Mouse (Mus musculus) kidney, embryonic 16.5 days (tissue): ENCODE data around the gene Unc93b1. TPM values are rescaled to one million over a fixed set of nuclear protein-coding genes. Genes with fewer than 3 reads are reported as not detected.
A peak's percentile ranks its signal among the peaks of the same experiment; 100 is the strongest.
"Not testable (repeated sequence)": the region's sequence is repeated elsewhere in the genome, so short reads cannot be mapped to it uniquely, and the experiment has no call there.

Experiments
- ATAC-seq: fragments of 200-750 bp; cut with Nextera tagmentation; 2 replicates; pipeline ENCODE4 v1.8.0; 2017; ENCODE audit warnings: moderate TSS enrichment; ENCODE audit not compliant: low FRiP score, low TSS enrichment
- H3K27ac ChIP-seq: fragments of 300-500 bp; sonication (generic); 2 replicates; pipeline ENCODE4 v1.5.1; 2014; ENCODE audit warnings: low read length
- H3K27me3 ChIP-seq: fragments of 300-500 bp; sonication (generic); 2 replicates; pipeline ENCODE4 v1.6.1; 2014; ENCODE audit warnings: low read length, control low read depth, mixed read lengths; ENCODE audit not compliant: insufficient read depth
- H3K36me3 ChIP-seq: fragments of 300-500 bp; sonication (generic); 2 replicates; pipeline ENCODE4 v1.6.1; 2014; ENCODE audit warnings: low read length, control low read depth, mixed read lengths; ENCODE audit not compliant: insufficient read depth
- H3K4me1 ChIP-seq: fragments of 300-500 bp; sonication (generic); 2 replicates; pipeline ENCODE4 v1.6.1; 2014; ENCODE audit warnings: low read length, control low read depth, mixed read lengths; ENCODE audit not compliant: insufficient read depth
- H3K4me2 ChIP-seq: fragments of 300-500 bp; sonication (generic); replicated peaks from 2 replicates; pipeline ENCODE4 v1.6.1; 2014; ENCODE audit warnings: low read depth, low read length
- H3K4me3 ChIP-seq: fragments of 300-500 bp; sonication (generic); 2 replicates; pipeline ENCODE4 v1.5.1; 2014; ENCODE audit warnings: mild to moderate bottlenecking, low read length
- H3K9ac ChIP-seq: fragments of 300-500 bp; sonication (generic); replicated peaks from 2 replicates; pipeline ENCODE4 v1.6.1; 2014; ENCODE audit warnings: low read length
- H3K9me3 ChIP-seq: fragments of 300-500 bp; sonication (generic); 2 replicates; pipeline ENCODE4 v1.6.1; 2016; ENCODE audit warnings: low read length, control low read depth
- WGBS: fragments of 180-500 bp; shearing (Covaris S2); extraction: QIAGEN DNeasy Blood & Tissue Kit; methylation state at CpG from one replicate; pipeline ENCODE4 v1.1.7; 2014; 5-methylcytosine and 5-hydroxymethylcytosine counted together
- polyA plus RNA-seq: library from polyadenylated mRNA; unstranded; fragments of >200 nt; fragmentation: Nextera tagmentation; extraction: Ambion mirVana; gene quantifications from 2 replicates; pipeline ENCODE4 v1.2.1, GENCODE M21; 2015

Gene Unc93b1
- polyA plus RNA-seq, 1 experiment from 2014 or later = 23.1 TPM

DNA sequence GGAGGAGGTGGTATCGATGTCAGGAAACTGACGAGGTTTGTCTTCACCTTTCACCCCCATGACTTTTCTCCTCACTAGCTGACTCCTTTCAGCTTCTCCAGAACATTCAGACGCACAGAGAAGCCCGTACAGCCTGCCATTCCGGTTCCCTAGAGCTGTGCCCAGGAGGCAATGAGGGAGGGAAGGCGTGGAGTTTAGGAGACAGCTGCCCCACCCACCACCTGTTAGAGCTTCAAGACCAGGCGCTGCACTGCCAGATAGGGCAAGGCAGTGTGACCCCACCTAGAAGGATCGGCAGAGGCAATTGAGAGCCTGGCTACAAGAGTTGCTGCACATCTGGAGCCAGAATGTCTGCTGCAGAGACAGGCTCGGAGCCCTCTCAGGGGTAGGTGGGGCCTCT, 37.2 kb downstream of the Unc93b1 start, which contains the start of gene Aldh3b2:
Gene Aldh3b2, plus strand, starts transcription at position 100 of the 400 bp plus-strand sequence.
- 0 out of 2 replicates have a peak, but pooled peaks cover 6% of the 10 kb centered on the region for H3K4me1 ChIP-seq
- no peaks in the 10 kb centered on the region for H3K36me3 ChIP-seq
- no peaks in the 10 kb centered on the region for H3K27me3 ChIP-seq
- no peak within 1 kb of the TSS for H3K4me2 ChIP-seq
- 14% methylated on average over 9 of the region's 9 CpGs for WGBS
- ATAC-seq = no peak
- no peak within 1 kb of the TSS for H3K27ac ChIP-seq
- H3K4me3 ChIP-seq = no peak within 1 kb of the TSS
- no peak within 1 kb of the TSS for H3K9ac ChIP-seq
- H3K9me3 ChIP-seq = no peaks in the 10 kb centered on the region

GRCm38 (mm10) chr19:3974608-3975007, 39.6 kb downstream of the Unc93b1 start:
- 85% methylated on average over 6 of the region's 6 CpGs for WGBS
- not testable (repeated sequence) for H3K9ac ChIP-seq, ATAC-seq, H3K27me3 ChIP-seq, H3K4me3 ChIP-seq, H3K4me2 ChIP-seq, H3K4me1 ChIP-seq, H3K36me3 ChIP-seq, H3K27ac ChIP-seq, H3K9me3 ChIP-seq

DNA sequence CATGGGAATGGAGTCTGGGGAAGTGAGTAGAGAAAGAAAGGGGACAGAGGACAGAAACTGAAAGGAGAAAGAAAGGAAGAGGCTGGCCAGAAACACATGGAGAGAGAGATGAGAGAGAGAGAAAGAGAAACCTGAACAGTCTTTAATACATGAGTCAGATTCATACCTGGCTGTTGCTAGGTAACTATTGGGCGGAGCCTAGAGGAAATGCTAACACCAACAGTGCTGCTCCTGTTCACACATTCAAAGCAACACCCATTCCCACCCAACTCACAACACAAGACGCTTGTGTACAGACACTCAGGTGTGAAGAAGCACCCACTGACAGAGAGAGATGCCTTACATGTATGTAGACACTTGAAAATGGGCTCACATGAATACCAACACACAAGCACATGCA, 40.9 kb downstream of the Unc93b1 start:
- 80% methylated on average over 2 of the region's 2 CpGs for WGBS
- Histone ChIP-seq H3K4me1 (0 out of 2 replicates have a peak, but pooled peaks cover 3% of the 10 kb centered on the region), H3K9me3 (no peaks in the 10 kb centered on the region), H3K27ac (no peak overlapping the region), H3K36me3 (no peaks in the 10 kb centered on the region), H3K4me2 (no peak overlapping the region), H3K9ac (no peak overlapping the region), H3K4me3 (no peak overlapping the region), H3K27me3 (peaks cover 3% of the 10 kb centered on the region; the same call in 1 of the 2 replicates)
- ATAC-seq = no peak

DNA sequence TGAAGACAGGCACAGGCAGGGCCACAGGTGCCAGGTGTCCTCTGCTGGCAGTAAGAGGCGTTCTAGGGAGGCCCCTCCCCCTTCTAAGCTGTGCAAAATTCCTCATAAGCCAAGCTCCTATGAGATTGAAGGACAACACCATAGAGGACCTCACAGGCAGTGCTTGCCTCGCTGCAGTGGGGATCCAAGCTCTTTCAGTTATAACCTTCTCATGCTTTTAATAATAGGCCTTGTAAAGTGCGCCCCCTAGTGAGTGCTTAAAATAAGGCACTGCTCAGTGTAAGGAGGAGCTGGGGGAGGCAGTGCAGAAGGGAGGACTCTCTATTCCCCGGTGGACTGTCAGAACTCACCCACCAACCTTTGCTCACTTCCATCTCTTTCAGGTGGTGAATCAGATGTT, 45.3 kb downstream of the Unc93b1 start:
- peak; percentile 76 for ATAC-seq
- Histone ChIP-seq H3K27ac (no peak overlapping the region), H3K36me3 (no peaks in the 10 kb centered on the region), H3K9me3 (no peaks in the 10 kb centered on the region), H3K9ac (0 out of 2 replicates have a peak overlapping the region, but pooled peaks have one; percentile 8), H3K4me1 (peaks cover 20% of the 10 kb centered on the region), H3K4me3 (no peak overlapping the region), H3K27me3 (peaks cover 3% of the 10 kb centered on the region; the same call in 1 of the 2 replicates), H3K4me2 (no peak overlapping the region)
- WGBS = 9% methylated on average over 4 of the region's 4 CpGs

DNA sequence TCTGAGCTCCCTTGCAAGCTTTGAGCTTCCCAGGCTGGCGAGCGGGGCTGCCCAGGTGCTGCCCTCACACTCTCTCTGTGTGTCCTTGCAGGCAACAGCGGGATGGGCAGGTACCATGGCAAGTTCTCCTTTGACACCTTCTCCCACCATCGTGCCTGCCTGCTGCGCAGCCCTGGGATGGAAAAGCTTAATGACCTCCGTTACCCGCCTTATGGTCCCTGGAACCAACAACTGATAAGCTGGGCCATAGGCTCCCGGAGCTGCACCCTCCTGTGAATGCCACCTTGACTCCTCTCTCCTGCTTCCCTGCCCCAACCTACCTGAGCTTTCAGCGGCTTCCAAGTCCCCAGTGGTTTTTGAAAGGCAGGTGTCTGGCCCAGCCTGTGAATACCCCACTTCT, 45.9 kb downstream of the Unc93b1 start:
- Histone ChIP-seq H3K9me3 (no peaks in the 10 kb centered on the region), H3K27me3 (peaks cover 3% of the 10 kb centered on the region; the same call in 1 of the 2 replicates), H3K4me1 (peaks cover 26% of the 10 kb centered on the region), H3K9ac (no peak overlapping the region), H3K27ac (no peak overlapping the region), H3K36me3 (no peaks in the 10 kb centered on the region), H3K4me2 (no peak overlapping the region), H3K4me3 (no peak overlapping the region)
- 73% methylated on average over 9 of the region's 9 CpGs for WGBS
- no peak for ATAC-seq

- H3K36me3 ChIP-seq = 0 out of 2 replicates have a peak, but pooled peaks cover under 1% of the 10 kb centered on the region
- ATAC-seq = no peak
- peaks cover 3% of the 10 kb centered on the region; the same call in 1 of the 2 replicates for H3K27me3 ChIP-seq
- no peak overlapping the region for H3K4me2 ChIP-seq
- peak overlapping the region; percentile 14; the same call in 1 of the 2 replicates for H3K9ac ChIP-seq
- peak overlapping the region; percentile 92 for H3K27ac ChIP-seq
- WGBS = 40% methylated on average over 9 of the region's 9 CpGs
- H3K4me3 ChIP-seq = no peak overlapping the region
- H3K9me3 ChIP-seq = no peaks in the 10 kb centered on the region
- peaks cover 39% of the 10 kb centered on the region for H3K4me1 ChIP-seq
Observed at GRCm38 (mm10) chr19:3983527-3984200, 48.7 kb downstream of the Unc93b1 start.

DNA sequence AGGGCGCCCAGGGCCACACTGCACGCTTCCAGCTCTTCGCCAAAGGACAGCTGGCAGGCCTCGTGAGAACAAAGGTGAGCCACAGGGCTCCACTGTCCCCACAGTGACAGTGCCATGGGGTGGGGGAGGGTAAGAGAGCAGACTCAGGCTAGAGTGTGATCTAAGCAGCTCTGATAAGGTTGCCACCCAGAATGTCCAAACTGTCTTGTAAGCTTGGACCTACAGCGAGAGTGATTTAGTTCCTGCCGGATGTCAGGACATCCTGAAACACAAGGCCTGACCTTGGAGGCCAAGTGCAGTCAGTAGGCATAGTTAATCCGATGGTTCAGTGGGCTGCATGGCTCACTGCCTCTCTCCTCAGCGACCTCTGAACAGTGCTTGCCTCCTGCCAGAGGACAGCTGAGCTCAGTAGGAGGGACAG, 50.3 kb downstream of the Unc93b1 start:
- Histone ChIP-seq H3K4me3 (no peak overlapping the region), H3K4me1 (peaks cover 39% of the 10 kb centered on the region), H3K27ac (peak overlapping the region; percentile 92), H3K9me3 (no peaks in the 10 kb centered on the region), H3K27me3 (peaks cover 3% of the 10 kb centered on the region; the same call in 1 of the 2 replicates), H3K36me3 (0 out of 2 replicates have a peak, but pooled peaks cover 3% of the 10 kb centered on the region), H3K4me2 (no peak overlapping the region), H3K9ac (no peak overlapping the region; the same call in 1 of the 2 replicates)
- peak; percentile 85 for ATAC-seq
- WGBS = 17% methylated on average over 8 of the region's 8 CpGs

GRCm38 (mm10) chr19:3986334-3986733, 51.3 kb downstream of the Unc93b1 start, which contains the start of gene Acy3:
Gene Acy3, plus strand, starts transcription at chr19:3986570.
- ATAC-seq = peak; percentile 73
- H3K9ac ChIP-seq = peak within 1 kb of the TSS; percentile 53
- no peaks in the 10 kb centered on the region for H3K27me3 ChIP-seq
- no peaks in the 10 kb centered on the region for H3K9me3 ChIP-seq
- H3K4me2 ChIP-seq = peak within 1 kb of the TSS; percentile 43
- H3K4me1 ChIP-seq = peaks cover 42% of the 10 kb centered on the region
- 0 out of 2 replicates have a peak, but pooled peaks cover 3% of the 10 kb centered on the region for H3K36me3 ChIP-seq
- H3K27ac ChIP-seq = peak within 1 kb of the TSS; percentile 92
- 2% methylated on average over 8 of the region's 8 CpGs for WGBS
- H3K4me3 ChIP-seq = peak within 1 kb of the TSS; percentile 14; the same call in 1 of the 2 replicates

- 87% methylated on average over 14 of the region's 14 CpGs for WGBS
Observed at GRCm38 (mm10) chr19:3988066-3988465, 53.1 kb downstream of the Unc93b1 start.

DNA sequence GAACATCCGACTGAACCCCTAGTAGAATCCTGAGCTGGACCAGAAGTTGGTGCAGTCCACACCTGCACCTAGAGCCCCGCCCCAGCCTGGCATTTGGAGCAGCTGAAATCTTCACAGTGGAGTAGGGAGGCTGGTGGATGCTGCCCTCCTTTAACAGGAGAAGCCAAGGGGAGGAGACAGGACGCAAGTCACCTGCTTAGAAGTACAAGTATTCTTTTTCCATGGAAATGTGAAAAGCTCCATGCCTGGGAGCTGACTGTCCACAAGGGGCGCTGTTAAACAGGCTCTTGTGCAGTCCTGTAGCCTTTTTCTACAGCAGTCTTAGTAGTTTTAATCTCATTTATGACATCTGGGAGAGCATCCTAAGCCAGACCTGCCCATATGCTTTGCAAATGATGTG, 53.8 kb downstream of the Unc93b1 start:
- H3K9ac ChIP-seq = no peak overlapping the region
- WGBS = 94% methylated on average over 4 of the region's 4 CpGs
- no peak overlapping the region for H3K4me2 ChIP-seq
- H3K4me1 ChIP-seq = peaks cover 38% of the 10 kb centered on the region
- no peak for ATAC-seq
- H3K9me3 ChIP-seq = no peaks in the 10 kb centered on the region
- H3K4me3 ChIP-seq = no peak overlapping the region
- 0 out of 2 replicates have a peak, but pooled peaks cover 3% of the 10 kb centered on the region for H3K36me3 ChIP-seq
- H3K27ac ChIP-seq = no peak overlapping the region
- H3K27me3 ChIP-seq = no peaks in the 10 kb centered on the region

More at GRCm38 (mm10) chr19:3988066-3988465, 53.1 kb downstream of the Unc93b1 start:
- no peak overlapping the region for H3K9ac ChIP-seq
- H3K27ac ChIP-seq = no peak overlapping the region
- H3K36me3 ChIP-seq = 0 out of 2 replicates have a peak, but pooled peaks cover 3% of the 10 kb centered on the region
- peaks cover 42% of the 10 kb centered on the region for H3K4me1 ChIP-seq
- H3K9me3 ChIP-seq = no peaks in the 10 kb centered on the region
- no peak overlapping the region for H3K4me3 ChIP-seq
- ATAC-seq = no peak
- H3K4me2 ChIP-seq = no peak overlapping the region
- H3K27me3 ChIP-seq = no peaks in the 10 kb centered on the region
